Mouse (Mus musculus) kidney, embryonic 15.5 days (tissue): ENCODE measurements around the gene Ivd. TPM values are rescaled to one million over a fixed set of nuclear protein-coding genes. Genes with fewer than 3 reads are reported as not detected.

Experiments used
- ATAC-seq: fragments of 200-750 bp; cut with Nextera tagmentation; replicated peaks from 2 replicates; pipeline ENCODE4 v1.8.0; 2017; ENCODE audit warnings: moderate TSS enrichment; ENCODE audit not compliant: low FRiP score
- H3K27ac ChIP-seq: fragments of 300-500 bp; sonication (generic); 2 replicates; pipeline ENCODE4 v1.5.1; 2015; ENCODE audit warnings: mild to moderate bottlenecking, inconsistent platforms
- H3K27me3 ChIP-seq: fragments of 300-500 bp; sonication (generic); 2 replicates; pipeline ENCODE4 v1.6.1; 2015; ENCODE audit warnings: inconsistent platforms
- H3K36me3 ChIP-seq: fragments of 300-500 bp; sonication (generic); 2 replicates; pipeline ENCODE4 v1.6.1; 2015; ENCODE audit warnings: inconsistent platforms
- H3K4me1 ChIP-seq: fragments of 300-500 bp; sonication (generic); 2 replicates; pipeline ENCODE4 v1.6.1; 2015; ENCODE audit warnings: inconsistent platforms
- H3K4me2 ChIP-seq: fragments of 300-500 bp; sonication (generic); 2 replicates; pipeline ENCODE4 v1.6.1; 2015; ENCODE audit warnings: moderate library complexity, mild to moderate bottlenecking, inconsistent platforms
- H3K4me3 ChIP-seq: fragments of 300-500 bp; sonication (generic); replicated peaks from 2 replicates; pipeline ENCODE4 v1.5.1; 2015; ENCODE audit warnings: mild to moderate bottlenecking, inconsistent platforms
- H3K9ac ChIP-seq: fragments of 300-500 bp; sonication (generic); 2 replicates; pipeline ENCODE4 v1.6.1; 2015; ENCODE audit warnings: mild to moderate bottlenecking, inconsistent platforms
- H3K9me3 ChIP-seq: fragments of 300-500 bp; sonication (generic); replicated peaks from 2 replicates; pipeline ENCODE4 v1.6.1; 2016; ENCODE audit warnings: inconsistent platforms
- WGBS: fragments of 180-500 bp; shearing (Covaris S2); methylation state at CpG from one replicate; pipeline ENCODE4 v1.1.7; 2015; ENCODE audit warnings: mixed read lengths; 5-methylcytosine and 5-hydroxymethylcytosine counted together
- polyA plus RNA-seq: library from polyadenylated mRNA; unstranded; fragments of >200 nt; fragmentation: Nextera tagmentation; extraction: Ambion mirVana; gene quantifications from 2 replicates; pipeline ENCODE4 v1.2.1, GENCODE M21; 2015

The Ivd gene
- polyA plus RNA-seq, 1 experiment from 2014 or later = 82.8 TPM

GRCm38 (mm10) chr2:118846246-118846645, 15.5 kb upstream of the Ivd start:
- Histone ChIP-seq H3K9ac (no peak overlapping the region), H3K4me2 (no peak overlapping the region)
- ATAC-seq = peak; percentile 52; the same call in 1 of the 2 replicates

DNA sequence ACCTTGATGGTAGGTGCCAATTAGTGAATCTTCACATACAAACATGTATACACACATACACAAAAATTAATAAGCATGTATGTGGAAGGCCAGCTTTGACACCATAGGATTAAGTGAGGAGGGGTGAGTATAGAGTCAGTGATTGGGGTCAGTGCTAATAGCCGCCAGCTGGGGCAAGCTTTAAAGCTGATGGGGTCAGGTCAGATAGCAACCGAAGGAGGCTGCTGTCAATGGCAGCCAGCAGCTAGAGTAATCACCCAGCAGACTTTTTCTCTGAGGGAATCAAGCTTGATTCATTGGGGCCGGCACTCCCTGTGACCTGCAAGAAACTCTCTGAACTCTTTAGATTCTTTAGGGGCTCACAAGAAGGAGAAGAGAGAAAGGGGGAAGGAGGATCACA, 10.0 kb upstream of the Ivd start:
- H3K36me3 ChIP-seq = no peaks in the 10 kb centered on the region
- no peaks in the 10 kb centered on the region for H3K9me3 ChIP-seq
- no peak overlapping the region for H3K9ac ChIP-seq
- no peak overlapping the region for H3K4me3 ChIP-seq
- 0 out of 2 replicates have a peak, but pooled peaks cover 4% of the 10 kb centered on the region for H3K4me1 ChIP-seq
- ATAC-seq = no peak
- H3K27me3 ChIP-seq = no peaks in the 10 kb centered on the region
- no peak overlapping the region for H3K27ac ChIP-seq
- 20% methylated on average over 3 of the region's 3 CpGs for WGBS
- no peak overlapping the region for H3K4me2 ChIP-seq

More at GRCm38 (mm10) chr2:118846246-118846645, 15.5 kb upstream of the Ivd start:
- H3K4me3 ChIP-seq = no peak overlapping the region
- H3K36me3 ChIP-seq = no peaks in the 10 kb centered on the region
- peaks cover 8% of the 10 kb centered on the region; the same call in 1 of the 2 replicates for H3K4me1 ChIP-seq
- no peaks in the 10 kb centered on the region for H3K9me3 ChIP-seq
- no peaks in the 10 kb centered on the region for H3K27me3 ChIP-seq
- H3K27ac ChIP-seq = no peak overlapping the region
- 37% methylated on average over 7 of the region's 7 CpGs for WGBS

DNA sequence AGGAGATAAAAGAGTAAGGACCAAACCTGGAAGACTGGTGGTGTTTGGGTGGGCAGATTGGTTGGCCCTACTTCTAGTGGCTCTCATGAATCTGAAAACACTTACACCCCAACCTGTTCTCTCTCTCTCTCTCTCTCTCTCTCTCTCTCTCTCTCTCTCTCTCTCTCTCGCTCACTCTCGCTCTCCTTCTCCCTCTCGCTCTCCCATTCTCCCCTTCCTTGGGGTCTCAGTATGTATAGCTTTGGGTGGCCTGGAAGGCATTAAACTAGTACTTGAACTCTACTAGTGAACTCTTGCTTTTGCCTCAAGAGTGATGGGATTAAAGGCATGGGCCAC, 554 bp downstream of the Ivd start:
- Histone ChIP-seq H3K9ac (peak overlapping the region; percentile 54), H3K27me3 (no peaks in the 10 kb centered on the region), H3K4me3 (peak overlapping the region; percentile 57), H3K9me3 (no peaks in the 10 kb centered on the region), H3K27ac (peak overlapping the region; percentile 57; the same call in 1 of the 2 replicates), H3K4me2 (peak overlapping the region; percentile 65), H3K4me1 (peaks cover 21% of the 10 kb centered on the region), H3K36me3 (peaks cover 3% of the 10 kb centered on the region; the same call in 1 of the 2 replicates)
- 0 out of 2 replicates have a peak, but pooled peaks have one; percentile 16 for ATAC-seq
- 15% methylated on average over 3 of the region's 3 CpGs for WGBS

DNA sequence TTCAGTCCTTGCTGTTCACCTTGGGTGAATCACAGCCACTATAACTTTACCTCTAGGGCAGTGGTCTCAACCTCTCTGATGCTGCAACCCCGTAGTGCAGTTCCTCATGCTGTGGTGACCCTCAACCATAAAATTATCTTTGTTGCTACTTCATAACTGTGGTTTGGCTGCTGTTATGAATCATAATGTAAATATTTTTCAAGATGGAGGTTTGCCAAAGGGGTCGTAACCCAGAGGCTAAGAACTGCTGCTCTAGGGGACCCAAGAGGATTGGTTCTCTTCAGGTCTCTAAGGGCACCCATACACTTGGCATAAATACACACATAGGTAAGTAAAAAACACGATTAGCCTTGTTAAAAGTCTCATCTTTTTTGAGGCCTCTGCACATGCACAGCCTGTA, 8.8 kb downstream of the Ivd start:
- Histone ChIP-seq H3K36me3 (peaks cover 64% of the 10 kb centered on the region), H3K9ac (no peak overlapping the region), H3K27me3 (no peaks in the 10 kb centered on the region), H3K4me1 (no peaks in the 10 kb centered on the region), H3K9me3 (no peaks in the 10 kb centered on the region), H3K4me2 (no peak overlapping the region), H3K4me3 (no peak overlapping the region), H3K27ac (no peak overlapping the region)
- no peak for ATAC-seq
- 91% methylated on average over 3 of the region's 3 CpGs for WGBS

- no peak for ATAC-seq
- no peak overlapping the region for H3K27ac ChIP-seq
These were observed 9.3 kb downstream of the Ivd start for GRCm38 (mm10) chr2:118871032-118871431.

GRCm38 (mm10) chr2:118873018-118873417, 11.3 kb downstream of the Ivd start:
- H3K4me1 ChIP-seq = no peaks in the 10 kb centered on the region
- no peaks in the 10 kb centered on the region for H3K27me3 ChIP-seq
- H3K27ac ChIP-seq = no peak overlapping the region
- no peak for ATAC-seq
- H3K9ac ChIP-seq = no peak overlapping the region
- no peak overlapping the region for H3K4me3 ChIP-seq
- H3K9me3 ChIP-seq = no peaks in the 10 kb centered on the region
- WGBS = 86% methylated on average over 5 of the region's 5 CpGs
- H3K4me2 ChIP-seq = no peak overlapping the region
- peaks cover 85% of the 10 kb centered on the region for H3K36me3 ChIP-seq

More at GRCm38 (mm10) chr2:118871032-118871431, 9.3 kb downstream of the Ivd start:
- Histone ChIP-seq H3K9me3 (no peaks in the 10 kb centered on the region), H3K4me3 (no peak overlapping the region), H3K27me3 (no peaks in the 10 kb centered on the region), H3K4me1 (no peaks in the 10 kb centered on the region), H3K4me2 (no peak overlapping the region), H3K36me3 (peaks cover 69% of the 10 kb centered on the region), H3K9ac (no peak overlapping the region)
- WGBS = 65% methylated on average over 1 of the region's 1 CpGs

DNA sequence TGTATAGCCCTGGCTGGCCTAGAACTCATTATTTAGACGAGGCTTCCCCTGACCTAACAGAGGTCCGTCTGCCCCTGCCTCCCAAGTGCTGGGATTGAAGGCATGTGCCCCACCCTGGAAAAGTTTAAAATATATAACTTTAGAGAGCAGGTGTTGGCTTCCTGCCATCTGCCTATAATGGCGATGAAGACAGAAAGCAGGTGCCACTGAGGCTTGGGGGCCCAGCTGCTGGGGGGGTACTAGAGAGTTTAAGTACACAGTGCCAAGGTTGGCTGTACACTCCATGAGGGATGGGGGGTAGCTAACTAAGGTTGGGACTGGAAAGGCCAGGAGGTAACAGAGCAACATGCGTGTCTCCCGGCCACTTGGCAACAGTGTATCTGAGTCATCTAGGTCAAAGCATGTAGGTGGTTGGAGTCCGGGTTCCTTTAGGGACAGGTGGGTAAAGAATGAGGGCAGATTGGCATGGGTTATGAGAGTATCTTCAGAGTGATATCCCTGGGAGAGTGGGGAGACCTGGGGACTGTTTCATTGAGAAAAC, 12.2 kb downstream of the Ivd start:
- Histone ChIP-seq H3K4me1 (no peaks in the 10 kb centered on the region), H3K4me3 (no peak overlapping the region), H3K36me3 (peaks cover 91% of the 10 kb centered on the region), H3K9me3 (no peaks in the 10 kb centered on the region), H3K27me3 (no peaks in the 10 kb centered on the region), H3K4me2 (no peak overlapping the region), H3K9ac (no peak overlapping the region), H3K27ac (no peak overlapping the region)
- ATAC-seq = no peak
- WGBS = 81% methylated on average over 6 of the region's 6 CpGs

DNA sequence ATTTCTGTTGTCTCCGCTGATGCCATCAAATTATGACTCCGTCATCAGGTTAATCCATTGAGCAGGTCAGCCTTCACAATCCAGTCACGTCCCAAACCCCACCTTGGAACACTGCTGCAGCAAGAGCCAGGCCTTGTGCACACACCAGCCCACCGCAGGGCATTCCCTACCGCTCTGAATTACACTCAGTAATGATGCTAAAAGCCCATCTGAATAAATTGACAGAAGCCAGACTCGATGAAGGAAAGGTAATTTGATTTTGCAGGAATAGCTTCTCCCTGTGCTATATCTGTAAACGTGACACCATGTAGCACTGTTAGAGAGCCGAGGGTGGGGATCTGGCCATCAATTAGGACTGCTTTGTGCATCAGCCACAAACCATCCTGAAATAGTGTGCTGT, 13.6 kb downstream of the Ivd start:
- no peak overlapping the region for H3K9ac ChIP-seq
- peaks cover 80% of the 10 kb centered on the region for H3K36me3 ChIP-seq
- H3K4me2 ChIP-seq = no peak overlapping the region
- no peak overlapping the region for H3K4me3 ChIP-seq
- H3K27ac ChIP-seq = no peak overlapping the region
- no peaks in the 10 kb centered on the region for H3K4me1 ChIP-seq
- no peaks in the 10 kb centered on the region for H3K9me3 ChIP-seq
- no peaks in the 10 kb centered on the region for H3K27me3 ChIP-seq
- ATAC-seq = no peak
- WGBS = 93% methylated on average over 8 of the region's 8 CpGs

GRCm38 (mm10) chr2:118876453-118876852, 14.7 kb downstream of the Ivd start:
- H3K36me3 ChIP-seq = peaks cover 77% of the 10 kb centered on the region
- WGBS = 89% methylated on average over 9 of the region's 9 CpGs

GRCm38 (mm10) chr2:118881019-118881418, 19.3 kb downstream of the Ivd start:
- Histone ChIP-seq H3K4me2 (no peak overlapping the region), H3K36me3 (peaks cover 34% of the 10 kb centered on the region), H3K4me3 (no peak overlapping the region), H3K9me3 (no peaks in the 10 kb centered on the region), H3K9ac (no peak overlapping the region), H3K27ac (no peak overlapping the region), H3K27me3 (peaks cover 23% of the 10 kb centered on the region), H3K4me1 (peaks cover 5% of the 10 kb centered on the region)
- 89% methylated on average over 4 of the region's 4 CpGs for WGBS
- ATAC-seq = no peak

More at GRCm38 (mm10) chr2:118876453-118876852, 14.7 kb downstream of the Ivd start:
- no peak overlapping the region for H3K27ac ChIP-seq
- H3K27me3 ChIP-seq = no peaks in the 10 kb centered on the region
- no peak for ATAC-seq
- H3K9me3 ChIP-seq = no peaks in the 10 kb centered on the region
- H3K4me1 ChIP-seq = no peaks in the 10 kb centered on the region
- H3K4me2 ChIP-seq = no peak overlapping the region
- no peak overlapping the region for H3K9ac ChIP-seq
- H3K4me3 ChIP-seq = no peak overlapping the region

DNA sequence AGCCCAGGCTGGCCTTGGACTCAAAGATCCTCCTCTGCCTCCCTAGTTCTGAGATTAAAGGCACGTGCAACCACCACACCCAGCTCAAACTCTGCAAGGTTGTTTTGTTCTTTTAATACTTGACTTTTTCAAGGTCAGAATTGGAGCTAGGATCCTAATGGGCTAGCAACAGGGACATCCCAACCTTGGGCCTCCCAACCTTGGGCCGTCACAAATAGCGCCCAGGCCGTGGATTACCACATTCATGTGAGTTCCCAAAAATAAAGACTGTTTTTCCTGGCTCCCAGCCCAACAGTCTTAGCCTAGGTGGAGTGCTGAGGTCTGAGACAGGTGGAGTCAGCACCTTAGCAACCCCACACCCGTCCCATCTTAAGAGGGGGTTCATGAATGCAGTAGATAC, 20.2 kb downstream of the Ivd start:
- peaks cover 25% of the 10 kb centered on the region for H3K36me3 ChIP-seq
- H3K9ac ChIP-seq = no peak overlapping the region
- no peaks in the 10 kb centered on the region for H3K9me3 ChIP-seq
- no peak overlapping the region for H3K4me3 ChIP-seq
- H3K27ac ChIP-seq = no peak overlapping the region
- H3K4me2 ChIP-seq = no peak overlapping the region
- no peak for ATAC-seq
- 76% methylated on average over 5 of the region's 5 CpGs for WGBS
- peaks cover 5% of the 10 kb centered on the region for H3K4me1 ChIP-seq
- H3K27me3 ChIP-seq = peaks cover 28% of the 10 kb centered on the region

DNA sequence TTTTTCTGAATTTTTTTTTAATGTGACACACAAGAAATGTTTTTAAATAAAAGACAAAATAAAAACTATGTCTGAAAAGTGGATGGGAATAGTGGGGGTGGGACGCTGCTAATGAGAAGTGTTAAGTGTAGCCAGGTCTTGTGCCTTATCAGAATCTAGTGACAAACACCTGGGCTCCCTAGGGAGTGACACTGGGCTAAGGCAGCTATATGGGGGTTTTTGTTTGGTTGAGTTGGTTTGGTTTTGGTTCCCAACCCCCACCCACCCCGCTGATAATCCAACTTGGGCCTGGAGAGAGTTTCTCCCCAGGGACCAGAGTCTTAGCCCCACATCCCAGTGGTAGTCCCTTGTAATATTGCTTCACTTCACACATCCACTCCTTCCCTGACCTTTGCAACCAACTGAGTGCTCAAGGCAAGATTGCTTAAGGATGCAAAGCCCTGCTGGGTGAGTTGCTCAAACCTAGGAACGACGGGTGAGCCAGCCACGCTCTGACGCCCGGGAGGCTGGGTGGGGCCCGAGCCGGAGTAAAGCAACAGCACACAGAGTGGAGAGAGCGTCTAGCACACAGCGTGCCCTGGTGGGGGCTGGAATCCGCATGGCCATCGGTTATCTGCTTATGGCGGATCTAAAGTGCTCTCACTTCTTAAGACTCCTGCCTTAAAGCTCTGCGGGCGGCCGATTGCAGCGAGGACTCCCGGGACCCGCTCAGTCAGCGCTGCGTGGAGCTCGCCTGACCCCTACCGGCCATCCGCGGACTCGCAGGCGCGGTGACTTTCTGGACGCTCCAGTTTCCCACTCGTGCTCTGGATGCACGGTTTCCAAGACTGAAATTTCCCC, 21.3 kb downstream of the Ivd start:
- 3% methylated on average over 32 of the region's 32 CpGs for WGBS
- H3K36me3 ChIP-seq = peaks cover 15% of the 10 kb centered on the region
- H3K4me3 ChIP-seq = peak overlapping the region; percentile 42
- H3K9me3 ChIP-seq = no peaks in the 10 kb centered on the region
- peak overlapping the region; percentile 82 for H3K4me2 ChIP-seq
- peaks cover 34% of the 10 kb centered on the region for H3K27me3 ChIP-seq
- peak; percentile 83 for ATAC-seq
- H3K27ac ChIP-seq = no peak overlapping the region
- H3K9ac ChIP-seq = peak overlapping the region; percentile 37; the same call in 1 of the 2 replicates
- peaks cover 5% of the 10 kb centered on the region for H3K4me1 ChIP-seq
